Mouse (Mus musculus): ENCODE data around the gene Atf4.
A peak's percentile ranks its signal among the peaks of the same experiment; 100 is the strongest.

Gene Atf4

GRCm38 (mm10) chr15:80254847-80255645 lies at the start of gene Atf4:
Gene Atf4, plus strand, starts transcription at chr15:80255184.
- DNase-seq (ENCODE audit: low read depth) = peak; percentile 99

DNA sequence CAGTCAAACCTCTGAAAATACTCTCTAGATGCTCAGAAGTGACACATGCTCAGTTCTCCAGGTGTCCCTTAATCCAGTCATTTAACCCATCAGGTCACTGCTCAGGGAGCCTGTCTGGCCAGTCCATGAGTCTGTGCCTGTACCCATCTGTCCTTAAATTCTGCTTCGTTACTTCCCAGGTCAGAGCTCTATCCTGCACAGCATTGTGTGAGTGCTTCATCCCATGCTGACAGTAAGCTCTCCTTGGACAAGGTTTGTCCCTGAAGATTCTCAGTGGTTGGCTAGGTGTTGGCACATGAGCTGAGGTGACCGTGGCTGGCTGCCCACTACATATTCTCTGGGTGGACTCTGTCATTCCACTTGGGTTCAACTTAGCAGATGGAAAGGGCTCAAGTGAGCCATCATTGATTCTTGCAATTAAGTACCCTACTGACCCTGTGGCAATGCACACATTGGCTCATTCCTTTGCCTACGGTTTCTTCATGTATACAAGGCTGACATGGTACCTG lies 48.9 kb upstream of the Atf4 start:
- DNase-seq (ENCODE audit: low read depth) = no peak

DNA sequence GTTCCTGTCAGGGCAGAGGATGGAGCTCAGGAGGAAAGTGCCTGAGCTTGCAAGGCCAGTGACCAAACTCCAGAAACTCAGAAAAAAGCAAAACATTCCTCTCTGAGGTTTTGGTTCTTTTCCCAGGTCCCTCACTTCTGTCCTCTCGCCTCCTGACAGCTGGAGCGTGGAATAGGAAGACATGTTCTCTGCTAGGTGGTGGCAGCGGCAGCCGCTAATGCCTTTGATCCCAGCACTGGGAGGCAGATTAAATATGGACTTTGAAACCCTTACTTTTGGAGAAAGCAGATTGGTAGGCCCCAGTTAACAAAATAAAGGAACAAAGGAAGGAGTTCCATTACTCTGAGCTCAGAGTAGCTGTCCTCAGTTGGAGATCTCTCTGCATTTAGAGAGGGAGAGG lies 46.5 kb upstream of the Atf4 start:
- DNase-seq (ENCODE audit: low read depth) = no peak

GRCm38 (mm10) chr15:80213688-80214087 lies 41.3 kb upstream of the Atf4 start:
- no peak for DNase-seq (ENCODE audit: low read depth)

- peak; percentile 78 for DNase-seq (ENCODE audit: low read depth)
These were observed 39.1 kb upstream of the Atf4 start for GRCm38 (mm10) chr15:80215716-80216479.

- DNase-seq (ENCODE audit: low read depth) = no peak
These were observed 38.5 kb upstream of the Atf4 start for GRCm38 (mm10) chr15:80216480-80216820.

GRCm38 (mm10) chr15:80217476-80217875 lies 37.5 kb upstream of the Atf4 start:
- DNase-seq (ENCODE audit: low read depth) = no peak

GRCm38 (mm10) chr15:80219211-80219610 lies 35.8 kb upstream of the Atf4 start:
- DNase-seq (ENCODE audit: low read depth) = peak; percentile 77

- DNase-seq (ENCODE audit: low read depth) = peak; percentile 19
These were observed 35.0 kb upstream of the Atf4 start for GRCm38 (mm10) chr15:80219705-80220657.

DNA sequence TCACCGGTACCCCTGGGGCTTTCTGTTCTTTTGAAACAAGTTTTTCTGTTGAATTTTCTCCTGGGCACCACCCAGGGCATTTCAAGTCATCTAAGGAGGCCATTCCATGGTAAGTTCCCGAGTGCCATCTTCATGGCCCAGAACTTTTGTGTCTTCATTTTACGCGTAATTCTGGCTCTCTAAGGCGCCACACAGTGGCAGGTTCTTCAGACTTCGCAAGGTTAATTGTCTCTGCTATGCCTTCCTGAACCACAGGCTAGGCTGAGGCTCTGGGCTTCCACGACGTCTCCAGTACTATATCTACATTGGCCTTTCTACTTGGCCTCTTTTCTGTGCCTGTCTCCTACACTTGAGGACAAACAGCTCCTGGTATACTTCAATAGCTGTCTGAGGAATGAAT lies 34.0 kb upstream of the Atf4 start:
- no peak for DNase-seq (ENCODE audit: low read depth)

DNA sequence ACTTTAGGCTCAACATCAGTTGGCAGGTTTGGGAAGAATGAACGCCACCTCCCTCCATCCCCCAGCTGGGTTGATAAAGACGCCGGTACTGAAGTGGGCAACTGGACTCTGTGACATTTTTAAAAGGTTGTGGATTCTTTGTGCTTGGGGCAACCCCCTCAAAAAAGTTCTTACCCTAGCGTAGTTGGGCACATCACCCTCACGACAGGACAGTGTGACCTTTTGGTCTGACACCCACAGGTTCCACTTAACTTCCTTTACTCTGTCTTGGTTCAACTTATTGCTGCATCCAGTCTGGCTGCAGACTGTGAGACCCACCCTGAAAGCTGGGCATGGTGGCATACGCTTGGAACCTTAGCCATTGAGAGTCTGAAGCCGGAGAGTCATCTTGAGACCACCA lies 31.2 kb upstream of the Atf4 start:
- no peak for DNase-seq (ENCODE audit: low read depth)

- DNase-seq (ENCODE audit: low read depth) = peak; percentile 89
These were observed 29.8 kb upstream of the Atf4 start for GRCm38 (mm10) chr15:80225208-80225607.

- DNase-seq (ENCODE audit: low read depth) = peak; percentile 82
These were observed 29.2 kb upstream of the Atf4 start for GRCm38 (mm10) chr15:80225796-80226195.

DNA sequence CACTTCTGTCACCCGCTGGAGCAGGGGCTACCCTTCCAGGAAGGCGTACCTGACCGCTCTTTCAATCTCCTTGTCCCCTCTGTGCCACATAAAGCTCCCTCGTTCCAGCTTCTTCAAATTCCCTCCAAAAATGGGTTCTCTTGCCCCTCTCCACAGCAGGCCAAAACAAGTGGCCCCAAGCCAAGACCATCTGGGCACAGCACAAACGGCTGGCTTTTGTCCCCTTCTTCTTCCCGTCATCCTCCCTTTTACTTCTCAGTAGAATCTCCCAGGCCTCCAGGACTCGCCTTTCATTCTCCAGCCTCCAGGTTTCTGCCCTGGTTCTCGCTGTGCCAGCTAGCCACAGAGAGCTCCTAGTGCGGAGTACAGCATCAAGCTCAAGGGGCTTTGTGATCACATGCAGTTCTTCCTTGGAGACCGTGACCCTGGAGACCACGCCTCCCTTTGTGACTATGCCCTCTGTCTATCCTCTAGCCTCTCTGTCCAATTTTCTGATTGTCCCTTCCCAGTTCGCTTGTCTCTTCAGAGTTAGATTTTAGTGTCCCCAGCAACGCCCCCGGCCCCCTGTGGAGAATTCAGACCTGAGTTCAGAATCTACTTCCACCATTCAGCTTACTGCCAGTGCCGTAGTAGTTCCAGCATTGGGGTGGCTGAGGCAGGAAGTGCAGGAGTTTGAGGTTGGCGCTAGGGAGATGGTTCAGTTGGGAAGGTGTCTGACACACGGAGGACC lies 26.7 kb upstream of the Atf4 start:
- DNase-seq (ENCODE audit: low read depth) = no peak

- no peak for DNase-seq (ENCODE audit: low read depth)
These were observed 22.7 kb upstream of the Atf4 start for GRCm38 (mm10) chr15:80232331-80232730.

GRCm38 (mm10) chr15:80233053-80233452 lies 21.9 kb upstream of the Atf4 start:
- DNase-seq (ENCODE audit: low read depth) = no peak

DNA sequence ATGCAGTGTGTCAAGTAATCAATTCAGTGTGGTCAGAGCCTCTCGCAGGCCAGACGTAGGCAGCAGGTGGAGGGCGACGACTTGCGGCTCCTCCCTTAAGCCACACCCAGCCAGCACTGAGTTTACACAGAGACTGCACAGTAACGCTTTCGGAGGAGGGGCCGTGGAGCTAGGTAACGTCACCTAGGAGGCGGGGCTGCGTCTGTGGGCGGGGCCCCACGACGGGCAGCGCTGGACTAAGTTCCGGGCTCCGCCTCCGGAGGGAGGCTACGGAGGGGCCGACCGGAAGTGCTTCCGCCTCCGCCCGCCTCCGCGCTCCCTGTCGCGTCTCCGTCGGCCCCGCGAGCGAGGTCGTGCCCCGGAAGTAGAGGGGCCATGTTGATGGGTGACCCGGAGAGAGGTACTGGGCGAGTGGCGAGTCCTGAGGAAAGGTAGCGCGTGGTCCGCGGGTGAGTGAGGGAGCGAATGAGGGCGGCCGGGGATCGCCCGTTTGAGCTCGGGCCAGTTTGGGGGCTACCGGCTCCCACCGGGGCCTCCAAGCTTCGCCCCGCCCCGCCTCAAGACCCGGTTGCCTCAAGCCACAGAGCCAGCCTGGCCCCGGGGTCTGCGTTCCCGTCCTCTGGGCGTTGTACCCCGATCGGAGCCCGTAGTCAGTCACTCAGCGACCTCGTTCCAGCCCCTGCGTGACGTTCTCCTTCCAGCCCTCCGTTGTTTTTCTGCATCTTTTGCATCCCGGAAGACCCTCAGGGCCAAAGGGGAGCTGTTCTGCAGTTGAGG lies 21.1 kb upstream of the Atf4 start, which contains the start of gene Mief1:
Gene Mief1 (plus strand): TSS at position 286 of the 777 bp plus-strand sequence.
- peak; percentile 100 for DNase-seq (ENCODE audit: low read depth)

DNA sequence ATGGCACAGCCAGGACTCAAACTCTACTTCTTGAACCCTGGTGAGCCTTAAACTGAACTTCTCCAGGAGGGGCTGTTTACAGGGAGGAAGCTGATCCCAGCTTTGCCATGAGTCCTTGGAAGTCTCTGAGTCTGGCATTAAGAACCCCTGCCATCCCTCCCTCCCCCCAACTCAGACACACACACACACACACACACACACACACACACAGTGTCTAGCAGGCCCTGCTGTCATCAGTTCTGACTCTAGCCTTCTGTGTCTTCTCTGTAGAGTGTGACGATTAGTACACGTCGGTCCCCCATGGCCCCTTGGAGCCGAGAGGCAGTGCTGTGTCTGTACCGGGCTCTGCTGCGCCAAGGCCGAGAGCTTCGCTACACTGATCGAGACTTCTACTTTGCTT lies 19.4 kb upstream of the Atf4 start, which contains the start of gene AC140267.1:
Gene AC140267.1 (plus strand): TSS at position 301 of the 400 bp plus-strand sequence.
- DNase-seq (ENCODE audit: low read depth) = no peak

- DNase-seq (ENCODE audit: low read depth) = no peak
These were observed 6.8 kb upstream of the Atf4 start for GRCm38 (mm10) chr15:80248135-80248534.

DNA sequence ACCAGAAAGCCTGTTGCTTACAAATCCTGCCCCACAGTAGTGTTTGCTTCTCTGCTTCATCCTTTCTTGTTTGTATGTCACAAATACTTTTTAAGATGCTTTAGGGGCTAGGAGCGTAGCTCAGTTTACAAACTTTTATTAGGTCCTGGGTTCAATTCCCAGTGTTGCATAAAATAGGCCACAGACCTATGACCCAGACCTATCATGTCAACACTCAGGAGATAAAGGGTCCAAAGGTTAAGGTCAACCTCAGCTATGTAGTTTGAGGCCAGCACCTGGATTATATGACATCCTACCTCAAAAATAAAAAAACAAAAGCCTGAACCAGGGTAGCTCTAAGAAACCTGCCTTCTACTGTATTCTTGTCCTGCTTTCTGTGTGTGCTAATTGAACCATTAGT lies 6.4 kb upstream of the Atf4 start:
- no peak for DNase-seq (ENCODE audit: low read depth)
